Mouse (Mus musculus) gastrocnemius, adult 18-20 months (tissue): ENCODE results near the gene Crim1. TPM values are rescaled to one million over a fixed set of nuclear protein-coding genes. Genes with fewer than 3 reads are reported as not detected.

Experiments used
- DNase-seq: peaks from one replicate; pipeline ENCODE4 v3.0.0; 2021; ENCODE audit warnings: low spot score
- total RNA-seq, 2 experiments: library from RNA; stranded (reverse); gene quantifications; 2 replicates each; pipeline ENCODE4 v1.2.3; 2021

The Crim1 gene
- total RNA-seq, 2 experiments from 2014 or later: 53.6 to 74.0 TPM

- DNase-seq: no peak
Observed at GRCm38 (mm10) chr17:78208805-78209204, 8.8 kb downstream of the Crim1 start.

- no peak for DNase-seq
Observed at GRCm38 (mm10) chr17:78209646-78210045, 9.6 kb downstream of the Crim1 start.

DNA sequence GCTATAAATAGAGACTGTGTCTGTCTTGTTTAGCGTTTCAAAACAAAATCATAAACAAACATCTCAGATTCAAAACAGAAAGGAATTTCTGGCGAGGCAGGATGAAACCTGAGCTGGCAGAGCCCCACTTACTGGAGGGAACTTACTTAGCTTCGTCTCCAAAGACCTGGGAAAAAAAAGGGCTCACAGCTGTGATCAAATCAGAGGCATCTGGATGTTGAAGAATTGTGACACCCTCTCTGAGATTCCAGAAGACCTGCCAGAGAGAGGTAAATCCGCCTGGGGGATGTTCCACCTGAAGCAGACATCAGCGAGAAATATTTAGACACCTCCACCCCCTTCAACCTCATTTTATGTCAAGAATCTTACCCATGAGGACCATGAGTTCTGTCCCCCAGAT lies 11.8 kb downstream of the Crim1 start:
- no peak for DNase-seq

- no peak for DNase-seq
Observed at GRCm38 (mm10) chr17:78213128-78213527, 13.1 kb downstream of the Crim1 start.

DNA sequence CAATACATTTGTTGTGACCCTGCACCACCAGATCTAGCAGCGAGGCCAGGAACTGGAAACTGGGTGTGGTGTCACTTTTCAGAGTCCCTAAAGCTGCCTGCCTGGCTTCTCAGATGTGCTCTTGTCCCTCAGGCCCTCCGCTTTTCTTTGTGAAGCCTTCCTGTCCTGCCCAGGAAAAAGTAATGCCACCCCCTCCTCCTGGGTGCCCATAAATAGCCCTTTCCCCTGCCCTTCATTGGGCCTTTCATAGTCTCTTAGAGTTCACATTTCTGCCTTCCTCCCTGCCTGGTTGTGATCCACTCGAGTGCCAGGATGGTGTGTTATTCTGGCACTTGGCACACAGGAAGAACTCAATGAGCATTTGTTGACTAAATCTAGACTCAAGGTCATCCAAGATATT lies 16.5 kb downstream of the Crim1 start:
- DNase-seq: peak; percentile 58

GRCm38 (mm10) chr17:78217406-78217805 lies 17.4 kb downstream of the Crim1 start:
- DNase-seq: peak; percentile 32

DNA sequence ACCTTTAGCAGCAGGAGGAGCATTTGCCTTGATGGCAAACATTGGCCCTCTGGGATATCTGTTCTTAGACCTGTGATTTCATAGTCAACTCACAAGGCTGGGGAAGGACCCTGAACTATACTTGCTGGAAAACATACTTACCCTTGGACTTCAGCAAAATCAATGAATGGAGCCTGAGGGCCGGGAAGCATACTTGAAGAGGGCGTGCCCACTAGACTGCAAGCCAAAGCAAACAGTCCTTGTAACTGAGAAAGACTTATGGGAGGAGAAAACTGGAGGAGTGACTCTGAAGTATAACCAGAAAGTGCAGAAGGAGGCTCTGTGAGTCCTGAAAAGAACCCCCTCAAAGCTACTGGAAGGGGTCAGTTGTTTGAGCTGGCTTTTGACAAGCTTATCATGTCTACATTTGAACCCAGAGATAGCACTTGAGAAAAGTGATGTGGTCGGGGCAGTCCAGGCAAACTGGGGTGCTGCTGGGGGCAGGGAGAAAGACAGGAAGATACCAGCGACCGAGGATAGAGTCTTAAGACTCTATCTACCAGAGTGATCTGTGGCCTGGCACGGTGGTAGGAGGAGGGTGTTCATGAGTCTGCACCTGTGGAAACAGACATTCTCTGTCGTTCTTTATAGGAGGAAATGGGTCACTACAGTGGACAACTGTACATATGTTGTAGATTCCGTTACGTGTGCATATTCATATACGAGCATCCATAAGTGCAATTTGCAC lies 18.6 kb downstream of the Crim1 start:
- no peak for DNase-seq

DNA sequence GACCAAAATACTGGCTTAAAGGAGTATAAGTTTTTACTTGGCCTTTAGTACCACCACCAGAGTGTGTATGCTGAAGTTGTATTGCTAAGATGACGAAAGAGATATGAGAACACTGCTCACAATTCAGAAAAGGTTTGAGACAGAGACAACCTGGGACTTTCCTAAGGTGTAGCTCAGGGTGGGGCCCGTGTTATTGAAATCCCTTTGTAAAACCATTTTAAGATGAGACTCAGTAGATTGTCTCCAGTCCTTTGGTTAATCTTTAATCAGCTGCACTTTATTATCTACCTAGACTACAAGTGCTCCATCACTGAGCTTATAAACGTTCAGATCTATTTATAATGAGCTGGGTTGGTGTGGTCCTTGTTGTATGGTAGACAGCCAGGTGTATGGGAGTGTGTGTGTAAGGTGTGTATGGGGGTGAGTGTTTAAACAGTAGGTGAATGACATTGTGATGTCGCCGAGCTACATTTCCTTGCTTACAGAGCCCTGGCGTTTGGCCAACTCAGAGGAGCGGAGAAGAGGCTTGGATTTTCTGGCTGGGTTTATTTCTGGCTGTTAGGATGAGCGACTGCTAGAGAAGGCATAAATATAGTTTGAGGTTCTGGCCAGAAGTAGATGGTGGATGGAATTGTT lies 21.1 kb downstream of the Crim1 start:
- DNase-seq: peak; percentile 54

DNA sequence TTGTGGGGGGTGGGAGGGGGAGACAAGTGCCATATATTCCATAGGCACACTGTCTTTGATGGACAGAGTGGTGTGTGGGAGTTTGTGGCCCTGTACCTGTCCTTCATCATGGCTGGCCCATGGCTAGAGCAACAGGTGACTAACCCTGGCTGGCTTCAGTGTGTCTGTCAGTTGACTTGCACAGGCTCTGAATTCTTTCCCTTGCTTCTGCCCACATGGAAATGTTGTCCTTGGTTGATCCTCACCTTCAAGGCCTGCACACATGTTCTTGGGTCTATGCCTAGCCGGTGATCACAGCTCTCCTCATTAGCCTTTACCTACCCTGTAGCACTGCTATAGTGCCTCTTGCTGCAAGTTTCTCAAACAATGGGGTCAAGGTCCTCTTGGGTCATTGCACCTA lies 21.8 kb downstream of the Crim1 start:
- DNase-seq: peak; percentile 31

GRCm38 (mm10) chr17:78223988-78224387 lies 23.9 kb downstream of the Crim1 start:
- no peak for DNase-seq

DNA sequence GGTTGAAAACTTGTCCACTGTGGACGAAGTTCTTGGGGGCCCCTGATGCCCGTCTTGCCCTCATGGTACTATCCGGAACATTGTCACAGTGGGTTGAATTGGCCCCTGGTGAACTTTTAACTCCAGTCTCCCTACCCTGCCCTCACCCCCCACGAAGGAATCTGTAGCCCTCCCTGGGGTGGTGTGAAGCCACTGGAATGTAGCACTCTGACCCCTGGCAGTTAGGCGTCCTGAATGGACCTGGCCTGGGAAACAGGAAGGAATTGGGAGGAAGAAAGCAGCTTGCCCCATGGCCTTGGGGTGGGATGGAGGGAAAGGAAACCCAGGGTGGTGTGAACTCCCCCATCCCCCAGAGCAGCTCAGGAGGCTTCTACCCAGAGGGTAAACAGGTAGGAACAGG lies 25.5 kb downstream of the Crim1 start:
- no peak for DNase-seq

DNA sequence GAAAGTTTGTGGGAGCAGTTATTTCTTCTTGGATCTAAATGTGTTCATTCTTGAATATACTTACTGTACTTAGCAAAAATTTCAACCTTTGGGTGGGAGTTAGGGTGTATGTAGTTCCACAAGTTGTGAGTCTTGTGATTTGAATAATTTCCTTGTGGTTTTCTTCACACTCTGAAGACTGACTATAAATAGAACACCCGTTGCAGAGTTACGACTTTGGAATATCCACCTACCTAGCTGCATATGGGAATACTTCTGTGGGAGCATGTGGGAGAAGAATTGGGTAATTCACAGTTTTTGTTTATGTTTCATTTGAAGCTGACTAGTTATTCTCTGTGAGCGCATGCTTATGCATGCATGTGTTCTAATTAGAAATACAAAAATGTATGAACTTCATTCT lies 27.2 kb downstream of the Crim1 start:
- no peak for DNase-seq

DNA sequence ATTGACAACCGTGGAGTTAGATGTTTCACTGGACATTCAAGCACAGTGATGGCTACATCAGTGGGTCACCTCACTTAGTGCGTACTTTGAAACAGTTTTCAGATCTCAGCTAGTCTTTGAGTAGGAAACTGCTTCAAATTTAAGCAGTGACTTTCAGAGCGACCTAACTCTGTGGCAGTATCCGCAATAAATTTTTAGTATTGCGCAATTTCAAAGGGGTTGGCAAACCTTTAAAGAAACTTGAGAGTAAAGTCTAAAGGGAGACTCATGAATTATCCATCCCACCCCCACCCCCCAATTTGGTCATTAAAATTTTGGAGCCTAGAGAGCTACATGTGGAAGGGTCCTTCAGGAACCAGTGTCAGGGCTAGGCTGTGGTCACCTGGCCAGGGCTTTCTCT lies 31.5 kb downstream of the Crim1 start:
- no peak for DNase-seq

DNA sequence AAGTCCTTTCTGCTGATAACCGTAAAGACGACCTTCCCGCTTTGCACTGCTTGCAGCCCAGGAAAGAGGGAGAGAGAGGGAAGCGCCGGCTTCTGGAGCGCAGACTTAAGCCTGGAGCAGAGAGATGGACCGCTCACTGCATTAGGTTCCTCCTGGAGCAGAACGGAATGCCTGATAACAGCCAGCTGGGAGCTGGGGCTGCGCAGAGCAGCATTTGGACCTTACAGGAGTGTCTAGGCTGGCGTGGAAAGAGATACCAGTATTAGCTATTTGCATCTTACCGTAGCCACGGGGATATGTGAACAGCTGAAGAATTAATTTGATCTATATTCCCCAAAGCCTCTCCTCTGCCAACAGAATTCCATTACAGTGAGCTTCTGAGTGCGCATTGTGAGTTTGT lies 32.7 kb downstream of the Crim1 start:
- no peak for DNase-seq

- no peak for DNase-seq
Observed at GRCm38 (mm10) chr17:78233873-78234272, 33.8 kb downstream of the Crim1 start.

DNA sequence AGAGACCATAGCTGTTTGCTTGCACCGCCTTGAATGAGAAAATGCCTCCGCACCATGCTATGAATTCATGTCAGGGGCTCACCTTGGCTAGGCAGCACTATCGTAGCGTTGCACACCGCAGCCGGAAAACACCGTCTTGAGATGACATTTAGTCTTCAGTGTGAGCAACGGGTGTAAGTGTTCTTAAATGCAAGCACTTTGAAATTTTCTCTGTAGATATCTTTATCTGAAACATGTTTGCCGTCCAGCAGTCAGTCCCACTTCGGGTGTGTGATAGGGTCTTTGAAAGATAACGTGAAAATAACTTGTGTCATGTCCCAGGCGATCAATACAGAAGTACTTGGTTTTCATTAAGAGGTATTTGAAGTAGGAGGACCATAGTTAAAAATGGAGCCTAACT lies 36.1 kb downstream of the Crim1 start:
- no peak for DNase-seq

DNA sequence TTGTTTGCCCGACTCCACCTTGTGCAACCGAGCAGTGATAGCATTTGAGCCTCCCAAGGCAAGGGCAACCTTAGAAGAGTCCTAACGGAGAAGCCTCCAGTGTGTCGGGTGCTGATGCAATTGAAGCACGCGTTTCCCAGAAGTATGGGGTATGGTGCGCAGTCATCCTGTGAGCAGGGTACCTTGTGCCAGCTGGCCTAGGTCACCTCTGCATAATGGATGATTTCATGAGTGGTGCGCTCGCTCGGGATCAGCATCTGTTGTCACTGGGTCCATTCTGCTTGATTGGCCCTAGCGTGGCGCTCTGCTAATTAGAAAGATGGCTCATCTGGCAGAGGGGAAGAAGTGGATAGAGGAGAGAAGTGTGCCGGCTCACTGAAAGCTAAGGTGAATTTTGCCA lies 37.9 kb downstream of the Crim1 start:
- DNase-seq: no peak

DNA sequence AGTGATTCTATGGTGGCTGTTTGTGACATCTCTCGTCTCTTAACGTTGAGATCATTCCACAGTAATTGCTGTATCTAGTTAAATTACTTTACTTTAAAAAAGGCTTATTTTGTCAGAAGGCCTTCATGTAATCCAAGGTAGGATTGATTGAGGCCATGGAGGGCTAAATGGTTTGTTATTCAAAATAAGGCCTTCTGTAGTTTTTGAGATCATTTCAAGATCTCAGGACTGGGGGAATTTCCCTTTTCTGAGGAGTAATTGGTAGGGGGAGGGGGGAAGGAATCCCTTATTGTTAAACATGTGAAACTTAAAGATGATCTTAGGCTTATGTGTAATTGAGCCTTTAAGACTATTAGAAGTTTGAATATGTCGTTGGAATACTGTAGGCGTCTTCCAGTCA lies 40.1 kb downstream of the Crim1 start:
- no peak for DNase-seq

DNA sequence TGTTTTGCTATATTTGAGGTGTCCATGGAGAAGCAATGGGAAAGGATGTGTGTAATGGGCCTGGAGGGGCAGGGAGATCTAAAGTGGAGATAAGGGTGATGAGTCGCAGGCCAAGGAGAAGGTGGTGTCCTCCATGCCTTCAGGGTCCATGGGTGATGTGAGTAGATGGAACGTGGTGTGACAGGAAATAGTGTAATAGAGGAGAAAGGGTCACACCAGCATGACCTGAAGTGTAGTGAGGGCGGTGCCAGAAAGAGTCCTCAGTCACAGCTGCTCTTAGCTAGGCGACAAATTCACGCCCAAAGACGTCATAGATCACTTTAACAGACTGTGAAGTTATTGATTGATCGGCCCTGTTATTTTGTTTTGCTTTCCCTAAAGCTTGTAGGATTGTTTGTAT lies 41.2 kb downstream of the Crim1 start:
- no peak for DNase-seq

DNA sequence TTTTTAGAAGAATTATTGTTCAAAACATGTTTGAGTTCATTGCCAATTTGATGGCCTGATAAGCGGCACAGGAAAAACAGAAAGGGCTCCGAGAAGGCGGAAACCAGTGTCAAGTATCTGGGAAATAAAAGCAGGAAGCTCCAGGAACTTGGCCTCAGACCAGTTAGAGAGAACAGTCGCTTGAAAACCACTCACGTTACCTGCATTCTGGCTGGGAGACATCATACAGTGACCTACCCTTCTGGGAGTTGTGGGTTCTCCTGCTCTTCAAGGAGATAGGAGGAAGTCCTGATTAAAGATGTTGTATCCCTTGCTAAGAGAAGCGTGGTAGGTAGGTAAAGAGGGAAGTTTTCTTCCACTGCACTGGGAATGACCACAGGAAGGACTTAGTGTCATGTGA lies 44.7 kb downstream of the Crim1 start:
- DNase-seq: peak; percentile 35

- DNase-seq: no peak
Observed at GRCm38 (mm10) chr17:78245444-78245843, 45.4 kb downstream of the Crim1 start.

DNA sequence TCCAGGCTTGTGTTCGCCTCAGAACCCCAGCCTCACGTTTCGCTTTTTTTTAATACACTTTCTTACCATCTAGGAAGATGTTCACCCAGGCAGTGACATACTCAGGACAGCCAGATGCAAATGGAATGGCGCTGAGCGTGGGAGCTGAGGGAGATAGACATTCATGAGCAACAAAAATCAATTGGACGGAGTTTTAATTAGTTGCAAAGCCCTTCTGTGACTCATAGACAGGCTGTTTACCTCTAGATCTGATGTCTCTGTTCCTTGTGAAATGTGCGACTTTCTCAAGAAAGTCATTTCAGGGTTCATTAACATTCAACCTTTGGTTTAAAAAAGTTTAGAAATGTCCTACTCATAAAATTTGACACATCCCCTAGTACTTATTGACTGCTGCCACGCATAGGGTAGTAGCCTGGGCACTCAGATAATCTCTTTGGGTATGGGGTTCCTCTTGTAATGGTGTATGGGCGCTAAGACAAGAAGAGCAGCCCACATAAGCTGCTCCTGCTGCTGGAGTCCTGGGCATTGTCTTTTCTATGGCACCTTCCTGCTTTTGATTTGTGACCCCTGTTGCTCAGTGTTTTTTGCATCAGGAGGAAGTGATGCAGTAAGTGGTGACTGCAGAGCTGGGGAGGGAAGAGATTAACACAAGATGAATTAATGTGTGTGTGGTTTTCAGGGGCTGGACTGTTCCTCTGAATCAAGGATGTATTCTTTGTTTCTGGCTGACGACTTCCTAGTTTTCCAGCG lies 46.8 kb downstream of the Crim1 start:
- no peak for DNase-seq

DNA sequence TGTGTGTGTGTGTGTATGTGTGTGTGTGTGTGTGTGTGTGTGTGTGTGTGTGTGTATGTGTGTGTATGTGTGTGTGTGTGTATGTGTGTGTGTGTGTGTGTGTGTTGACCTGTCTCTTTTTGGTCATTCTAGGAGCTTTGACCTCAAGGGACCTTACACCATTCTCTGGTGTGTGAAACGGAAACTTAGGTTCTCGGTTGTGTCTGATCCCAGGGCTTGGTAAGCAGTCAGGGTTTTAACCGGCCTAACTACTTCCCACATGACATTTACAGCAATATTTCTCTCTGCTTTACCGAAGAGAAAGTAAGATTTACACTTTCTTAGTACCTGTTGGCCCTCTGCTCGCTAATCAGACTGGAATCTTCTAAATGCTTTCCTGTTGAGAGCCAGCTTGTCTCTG lies 48.1 kb downstream of the Crim1 start:
- no peak for DNase-seq
